Mouse (Mus musculus) kidney, adult 2 months (tissue): Measurements from ENCODE around the gene A930018P22Rik.

ENCODE experiments used
- CTCF ChIP-seq: fragments of 200-500 bp; conservative IDR thresholded peaks from 2 replicates; pipeline ENCODE4 v1.5.1; 2011; ENCODE audit warnings: low read depth, mild to moderate bottlenecking, control low read depth, low read length, moderate library complexity, mixed read lengths; ENCODE audit not compliant: insufficient read depth, insufficient read length
- POLR2A ChIP-seq: fragments of 200-500 bp; IDR thresholded peaks from one replicate; pipeline ENCODE4 v1.6.1; 2011; ENCODE audit warnings: low read depth, low read length, control low read depth

- TF ChIP-seq POLR2A = no peak
- TF ChIP-seq CTCF = no peak
Measured at GRCm38 (mm10) chr2:104122505-104123378, at the start of gene A930018P22Rik.
